Mouse (Mus musculus): Measurements from ENCODE around the gene Ensa. TPM values are rescaled to one million over a fixed set of nuclear protein-coding genes. Genes with fewer than 3 reads are reported as not detected.

The Ensa gene
- polyA plus RNA-seq (2012; rRNA removed), result 149 and 155 TPM in 2 replicates

DNA sequence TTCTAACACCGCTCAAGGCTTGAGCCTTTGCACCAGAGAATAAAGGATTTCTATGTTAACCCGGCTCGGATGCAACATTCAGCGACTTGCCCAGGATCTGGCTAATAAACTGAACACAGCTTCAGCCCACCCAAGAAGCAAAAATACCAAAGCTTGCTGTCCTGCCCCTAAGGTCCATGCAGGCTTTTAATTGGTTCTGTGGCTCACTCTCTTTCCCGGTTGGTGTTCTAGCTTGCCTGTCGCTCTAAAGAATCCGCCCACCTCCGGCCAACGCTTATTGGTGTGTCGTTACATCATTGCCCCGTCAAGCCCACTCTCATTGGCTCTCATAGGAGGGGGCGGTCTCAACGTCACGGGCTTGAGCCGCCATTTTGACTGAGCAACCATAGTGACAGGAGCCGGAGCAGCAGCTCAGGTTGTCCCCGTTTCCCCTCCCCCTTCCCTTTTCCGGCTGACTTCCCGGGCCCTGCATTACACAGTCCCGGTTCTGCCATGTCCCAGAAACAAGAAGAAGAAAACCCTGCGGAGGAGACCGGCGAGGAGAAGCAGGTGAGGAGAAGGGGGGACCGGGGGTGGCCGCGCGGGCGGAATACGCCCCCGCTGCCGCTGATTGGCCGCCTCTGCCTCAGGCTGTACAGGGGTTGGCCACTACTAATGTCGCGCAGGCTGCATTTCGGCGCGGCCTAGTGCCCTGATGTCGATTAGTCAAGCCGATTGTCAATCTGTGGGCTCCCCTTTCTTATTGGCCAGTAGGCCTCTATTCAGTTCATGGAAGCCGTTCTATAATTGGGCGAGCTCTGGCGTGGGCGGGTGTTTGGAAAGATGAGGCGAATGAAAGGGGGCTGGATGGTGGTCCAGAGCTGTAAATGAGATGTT, at the start of gene Ensa:
Gene Ensa, plus strand, starts transcription at position 366 of the 876 bp plus-strand sequence.
- Histone ChIP-seq H3K4me1 (ENCODE audit: control insufficient read depth, insufficient read depth, low read length) (peaks cover 10% of the 10 kb centered on the region), H3K27ac (ENCODE audit: insufficient read depth, low read length) (peak within 1 kb of the TSS; percentile 79), H3K4me3 (ENCODE audit: insufficient read depth, low read length) (peak within 1 kb of the TSS; percentile 45)
- TF ChIP-seq POLR2A (IDR thresholded peaks at IDR 0.05; ENCODE audit: extremely low read depth, insufficient read depth, low read length) (peak; percentile 89), CTCF (IDR thresholded peaks at IDR 0.05; ENCODE audit: extremely low read depth, insufficient read depth, low read length) (no peak)

DNA sequence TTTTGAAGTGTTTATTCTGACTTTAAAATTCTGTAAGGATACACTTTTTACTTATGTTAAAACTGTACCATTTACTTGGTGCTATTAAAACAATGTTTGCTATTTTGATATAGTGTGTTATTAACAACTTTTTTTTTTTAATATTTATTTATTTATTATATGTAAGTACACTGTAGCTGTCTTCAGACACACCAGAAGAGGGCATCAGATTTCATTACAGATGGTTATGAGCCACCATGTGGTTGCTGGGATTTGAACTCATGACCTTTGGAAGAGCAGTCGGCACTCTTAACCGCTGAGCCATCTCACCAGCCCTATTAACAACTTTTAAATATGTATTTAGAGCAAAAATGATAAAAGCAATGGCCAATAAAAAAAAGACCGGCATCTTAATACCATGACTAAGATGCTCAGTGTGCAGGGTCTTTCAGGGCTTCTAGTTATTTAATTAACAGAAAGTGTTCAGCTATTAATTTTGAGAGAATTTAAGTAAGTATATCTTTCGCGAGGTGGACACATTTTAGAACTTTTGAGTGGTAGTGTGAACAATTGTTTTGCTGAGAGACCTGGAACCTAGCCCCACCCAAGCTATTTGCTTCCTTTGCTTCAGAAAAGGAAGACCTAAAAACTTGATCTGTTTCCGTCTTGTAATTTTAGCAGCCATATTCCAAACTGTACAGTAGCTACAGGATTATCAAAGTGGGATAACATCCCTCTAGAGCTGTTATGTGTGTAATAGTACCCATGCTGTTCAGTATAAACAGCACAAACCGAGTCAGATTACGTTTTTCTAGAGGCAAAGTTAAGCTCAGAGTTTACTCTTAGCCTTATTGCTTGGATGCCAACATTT, 36.8 kb upstream of the Ensa start:
- Histone ChIP-seq H3K4me1 (ENCODE audit: control insufficient read depth, insufficient read depth, low read length) (no peaks in the 10 kb centered on the region), H3K27ac (ENCODE audit: insufficient read depth, low read length) (no peak overlapping the region), H3K4me3 (ENCODE audit: insufficient read depth, low read length) (no peak overlapping the region; the same call in 1 of the 2 replicates)
- TF ChIP-seq CTCF (IDR thresholded peaks at IDR 0.05; ENCODE audit: extremely low read depth, insufficient read depth, low read length), result no peak

- Histone ChIP-seq H3K27ac (ENCODE audit: insufficient read depth, low read length) (no peak within 1 kb of the TSS), H3K4me1 (ENCODE audit: control insufficient read depth, insufficient read depth, low read length) (no peaks in the 10 kb centered on the region), H3K4me3 (ENCODE audit: insufficient read depth, low read length) (peak within 1 kb of the TSS; percentile 72)
- peak; percentile 43; the same call in 1 of the 2 replicates for TF ChIP-seq POLR2A (IDR thresholded peaks at IDR 0.05; ENCODE audit: extremely low read depth, insufficient read depth, low read length)
- TF ChIP-seq CTCF (IDR thresholded peaks at IDR 0.05; ENCODE audit: extremely low read depth, insufficient read depth, low read length), result no peak
These were observed 36.1 kb upstream of the Ensa start, which contains the start of gene Golph3l for GRCm38 (mm10) chr3:95588604-95589086. Gene Golph3l, plus strand, starts transcription at chr3:95588934.

GRCm38 (mm10) chr3:95598734-95599133, 26.1 kb upstream of the Ensa start:
- TF ChIP-seq POLR2A (IDR thresholded peaks at IDR 0.05; ENCODE audit: extremely low read depth, insufficient read depth, low read length) (no peak), CTCF (IDR thresholded peaks at IDR 0.05; ENCODE audit: extremely low read depth, insufficient read depth, low read length) (no peak)
- Histone ChIP-seq H3K27ac (ENCODE audit: insufficient read depth, low read length) (no peak overlapping the region), H3K4me1 (ENCODE audit: control insufficient read depth, insufficient read depth, low read length) (no peaks in the 10 kb centered on the region), H3K4me3 (ENCODE audit: insufficient read depth, low read length) (no peak overlapping the region)

GRCm38 (mm10) chr3:95601287-95601686, 23.5 kb upstream of the Ensa start:
- TF ChIP-seq CTCF (IDR thresholded peaks at IDR 0.05; ENCODE audit: extremely low read depth, insufficient read depth, low read length), result no peak
- no peak for TF ChIP-seq POLR2A (IDR thresholded peaks at IDR 0.05; ENCODE audit: extremely low read depth, insufficient read depth, low read length)
- no peak overlapping the region for H3K4me3 ChIP-seq (ENCODE audit: insufficient read depth, low read length)
- no peak overlapping the region for H3K27ac ChIP-seq (ENCODE audit: insufficient read depth, low read length)
- H3K4me1 ChIP-seq (ENCODE audit: control insufficient read depth, insufficient read depth, low read length), result no peaks in the 10 kb centered on the region

GRCm38 (mm10) chr3:95606096-95606495, 18.7 kb upstream of the Ensa start:
- Histone ChIP-seq H3K27ac (ENCODE audit: insufficient read depth, low read length) (no peak overlapping the region), H3K4me1 (ENCODE audit: control insufficient read depth, insufficient read depth, low read length) (no peaks in the 10 kb centered on the region), H3K4me3 (ENCODE audit: insufficient read depth, low read length) (no peak overlapping the region)
- TF ChIP-seq POLR2A (IDR thresholded peaks at IDR 0.05; ENCODE audit: extremely low read depth, insufficient read depth, low read length), result no peak
- no peak for TF ChIP-seq CTCF (IDR thresholded peaks at IDR 0.05; ENCODE audit: extremely low read depth, insufficient read depth, low read length)

DNA sequence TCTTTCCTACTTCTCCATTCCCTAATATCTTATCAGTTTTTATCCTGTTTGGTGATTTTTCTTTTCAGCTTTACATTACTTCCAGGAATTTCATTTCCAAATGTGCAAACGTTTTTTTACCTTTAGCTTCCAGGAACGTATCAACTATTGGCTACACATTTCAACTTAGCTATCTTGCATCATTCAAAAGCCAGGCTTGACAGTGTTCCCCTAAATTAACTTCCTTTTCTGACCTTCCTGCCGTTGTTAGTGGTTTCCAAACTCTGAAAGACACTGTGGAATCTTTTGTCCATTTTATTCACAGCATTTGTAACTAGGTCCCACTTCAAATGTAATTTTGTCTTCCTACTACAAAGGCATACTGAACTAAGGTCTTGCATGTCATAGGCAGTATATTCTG, 15.6 kb upstream of the Ensa start:
- H3K27ac ChIP-seq (ENCODE audit: insufficient read depth, low read length), result no peak overlapping the region
- H3K4me1 ChIP-seq (ENCODE audit: control insufficient read depth, insufficient read depth, low read length), result no peaks in the 10 kb centered on the region
- no peak overlapping the region for H3K4me3 ChIP-seq (ENCODE audit: insufficient read depth, low read length)
- TF ChIP-seq CTCF (IDR thresholded peaks at IDR 0.05; ENCODE audit: extremely low read depth, insufficient read depth, low read length) (no peak), POLR2A (IDR thresholded peaks at IDR 0.05; ENCODE audit: extremely low read depth, insufficient read depth, low read length) (no peak)

DNA sequence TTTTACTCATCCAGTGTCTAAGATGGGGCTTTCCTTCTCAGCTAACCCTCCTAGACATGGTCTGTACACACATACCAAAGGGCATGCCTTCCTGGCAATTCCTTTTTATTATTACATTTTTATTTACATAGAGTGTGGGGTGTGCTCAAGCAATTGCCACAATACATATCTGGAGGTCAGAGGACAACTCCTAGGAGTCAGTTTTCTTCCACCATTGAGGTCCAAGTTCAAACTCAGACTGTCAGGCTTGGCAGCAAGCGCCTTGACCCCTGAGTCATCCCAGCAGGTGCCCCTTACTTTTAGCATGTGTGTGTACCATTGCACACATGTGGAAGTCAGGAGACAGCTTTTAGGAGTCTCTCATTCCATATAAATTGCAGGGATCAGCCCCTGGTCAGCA, 10.8 kb upstream of the Ensa start:
- TF ChIP-seq POLR2A (IDR thresholded peaks at IDR 0.05; ENCODE audit: extremely low read depth, insufficient read depth, low read length) (no peak), CTCF (IDR thresholded peaks at IDR 0.05; ENCODE audit: extremely low read depth, insufficient read depth, low read length) (no peak)

GRCm38 (mm10) chr3:95618511-95618910, 6.3 kb upstream of the Ensa start:
- no peak overlapping the region for H3K4me3 ChIP-seq (ENCODE audit: insufficient read depth, low read length)
- TF ChIP-seq CTCF (IDR thresholded peaks at IDR 0.05; ENCODE audit: extremely low read depth, insufficient read depth, low read length), result no peak
- TF ChIP-seq POLR2A (IDR thresholded peaks at IDR 0.05; ENCODE audit: extremely low read depth, insufficient read depth, low read length), result no peak
- H3K27ac ChIP-seq (ENCODE audit: insufficient read depth, low read length), result no peak overlapping the region
- H3K4me1 ChIP-seq (ENCODE audit: control insufficient read depth, insufficient read depth, low read length), result no peaks in the 10 kb centered on the region

More for the DNA sequence above, 10.8 kb upstream of the Ensa start:
- Histone ChIP-seq H3K4me3 (ENCODE audit: insufficient read depth, low read length) (no peak overlapping the region), H3K4me1 (ENCODE audit: control insufficient read depth, insufficient read depth, low read length) (no peaks in the 10 kb centered on the region), H3K27ac (ENCODE audit: insufficient read depth, low read length) (no peak overlapping the region)
